In genomic region chr12:25203371-25204067, GRCm38 (mm10) we compare ENCODE assay signal across 19 mouse cellular contexts.
DNase-seq lines count a peak whose midpoint lies in the region; ATAC-seq and TF ChIP-seq lines count a peak whose summit lies in the region.
"Had no signal": no experiment of that assay in that cellular context is flagged by ENCODE, and none has a peak within 500 bp of the region (broad histone marks: within the 10 kb centered on the region; RNA-seq: fewer than 3 reads in every experiment).

No protein-coding gene starts in this region.

- TF ChIP-seq CTCF in spleen, adult 2 months (IDR thresholded peaks at IDR 0.05; ENCODE audit: extremely low read depth, insufficient read depth, insufficient read length, insufficient replicate concordance), result no peak
- no peak for TF ChIP-seq CTCF in liver, postnatal 0 days (IDR thresholded peaks at IDR 0.05; ENCODE audit: low read depth)

- peaks cover 7% of the 10 kb centered on the region; the same call in 1 of the 2 replicates for H3K4me1 ChIP-seq in spleen, adult 2 months (ENCODE audit: control insufficient read depth, insufficient read depth, insufficient read length)
- H3K4me1 ChIP-seq in liver, postnatal 0 days (ENCODE audit: insufficient read depth), result peaks cover 9% of the 10 kb centered on the region
- H3K4me1 ChIP-seq: forebrain, embryonic 13.5 days; hindbrain, embryonic 15.5 days had no signal

- no peak for TF ChIP-seq POLR2A in spleen, adult 2 months (IDR thresholded peaks at IDR 0.05; ENCODE audit: low read depth, low read length)

- no peaks in the 10 kb centered on the region for H3K36me3 ChIP-seq in spleen, adult 2 months (ENCODE audit: control insufficient read depth, insufficient read depth, low read length)
- H3K36me3 ChIP-seq in liver, postnatal 0 days (replicated peaks; ENCODE audit: insufficient read depth, low read length), result no peaks in the 10 kb centered on the region
- H3K36me3 ChIP-seq: embryonic facial prominence, embryonic 10.5 days; heart, embryonic 12.5 days; hindbrain, embryonic 15.5 days had no signal

- TF ChIP-seq EP300 in liver, postnatal 0 days (IDR thresholded peaks at IDR 0.05; ENCODE audit: low read depth), result no peak

- no peak for DNase-seq in spleen, adult 2 months (ENCODE audit: low read depth in 1 of 2, low spot score in 2 of 2)
- DNase-seq in spleen, postnatal 36 days (ENCODE audit: low spot score in 2 of 2), result no peak
- no peak for DNase-seq in heart, adult 9 months (ENCODE audit: low spot score in 2 of 2)
- DNase-seq in urinary bladder, postnatal 10 days (ENCODE audit: low spot score), result no peak
- DNase-seq in spleen, adult 12 weeks (ENCODE audit: low spot score), result no peak
- no peak for DNase-seq in liver, postnatal 0 days
- DNase-seq: adrenal gland, adult 2 months; adrenal gland, postnatal 25 days; cerebellum, adult 9-10 months; cerebellum, postnatal 25 days; gastrocnemius, adult 2 months; gastrocnemius, postnatal 36 days; heart, adult 18-20 months had no signal

- peak overlapping the region; percentile 14; the same call in 1 of the 2 replicates for H3K27ac ChIP-seq in spleen, adult 2 months (ENCODE audit: insufficient read depth, low read length)
- H3K27ac ChIP-seq in liver, postnatal 0 days (ENCODE audit: low read depth), result no peak overlapping the region
- H3K27ac ChIP-seq: embryonic facial prominence, embryonic 10.5 days; forebrain, embryonic 13.5 days; gastrocnemius, adult 2 months; hindbrain, embryonic 15.5 days had no signal

- H3K4me2 ChIP-seq in liver, postnatal 0 days (ENCODE audit: low read depth, low read length), result no peak overlapping the region
- H3K4me2 ChIP-seq: forebrain, embryonic 13.5 days; heart, embryonic 12.5 days; hindbrain, embryonic 15.5 days had no signal

- peak; percentile 77 to 81 for ATAC-seq in hematopoietic stem cell, adult 5-6 weeks (replicated peaks in 1 of 2; ENCODE audit: insufficient read depth in 1 of 2, low FRiP score in 2 of 2, low TSS enrichment in 1 of 2, low read depth in 1 of 2, poor library complexity in 2 of 2, severe bottlenecking in 2 of 2)
- peak; percentile 84 for ATAC-seq in megakaryocyte progenitor cell, adult 5-6 weeks (replicated peaks; ENCODE audit: poor library complexity)
- ATAC-seq in liver, postnatal 0 days, result no peak
- ATAC-seq: forebrain, embryonic 13.5 days had no signal

- no peak overlapping the region for H3K9ac ChIP-seq in liver, postnatal 0 days (replicated peaks)
- H3K9ac ChIP-seq: forebrain, embryonic 13.5 days; heart, embryonic 12.5 days; hindbrain, embryonic 15.5 days had no signal

- 55% methylated on average over 10 of the region's 10 CpGs for WGBS in spleen, adult 2 months
- 49% methylated on average over 10 of the region's 10 CpGs for WGBS in liver, postnatal 0 days (ENCODE audit: insufficient replicate concordance)

- H3K9me3 ChIP-seq in liver, postnatal 0 days (ENCODE audit: low read length), result no peaks in the 10 kb centered on the region
- H3K9me3 ChIP-seq: embryonic facial prominence, embryonic 10.5 days; forebrain, embryonic 13.5 days; hindbrain, embryonic 15.5 days had no signal

- H3K27me3 ChIP-seq in spleen, adult 2 months (ENCODE audit: control insufficient read depth, insufficient read depth, low read length), result no peaks in the 10 kb centered on the region
- no peaks in the 10 kb centered on the region for H3K27me3 ChIP-seq in liver, postnatal 0 days (ENCODE audit: insufficient read depth, low read length)
- H3K27me3 ChIP-seq: forebrain, embryonic 13.5 days; heart, embryonic 12.5 days; hindbrain, embryonic 15.5 days had no signal

- no peak overlapping the region for H3K4me3 ChIP-seq in spleen, adult 2 months (ENCODE audit: extremely low read depth, insufficient read depth, insufficient read length)
- no peak overlapping the region for H3K4me3 ChIP-seq in liver, postnatal 0 days (ENCODE audit: low read depth, low read length)
- H3K4me3 ChIP-seq: embryonic facial prominence, embryonic 10.5 days; forebrain, embryonic 13.5 days; gastrocnemius, adult 2 months; heart, embryonic 12.5 days; hindbrain, embryonic 15.5 days had no signal
